Mouse (Mus musculus) heart, embryonic 13.5 days (tissue): ENCODE measurements around the gene Il2ra. TPM values are rescaled to one million over a fixed set of nuclear protein-coding genes. Genes with fewer than 3 reads are reported as not detected.
"Not testable (repeated sequence)": the region's sequence is repeated elsewhere in the genome, so short reads cannot be mapped to it uniquely, and the experiment has no call there.

Experiments used
- ATAC-seq: fragments of 200-750 bp; cut with Nextera tagmentation; 2 replicates; pipeline ENCODE4 v1.8.0; 2017; ENCODE audit warnings: moderate TSS enrichment; ENCODE audit not compliant: insufficient number of reproducible peaks, low FRiP score, low TSS enrichment; ENCODE audit errors: extremely low read depth
- H3K27ac ChIP-seq: fragments of 300-500 bp; sonication (generic); replicated peaks from 2 replicates; pipeline ENCODE4 v1.5.1; 2015; ENCODE audit warnings: moderate library complexity, mild to moderate bottlenecking, inconsistent platforms
- H3K27me3 ChIP-seq: fragments of 300-500 bp; sonication (generic); replicated peaks from 2 replicates; pipeline ENCODE4 v1.6.1; 2015; ENCODE audit warnings: mild to moderate bottlenecking, inconsistent platforms
- H3K36me3 ChIP-seq: fragments of 300-500 bp; sonication (generic); 2 replicates; pipeline ENCODE4 v1.6.1; 2015; ENCODE audit warnings: mild to moderate bottlenecking, inconsistent platforms
- H3K4me1 ChIP-seq: fragments of 300-500 bp; sonication (generic); 2 replicates; pipeline ENCODE4 v1.6.1; 2015; ENCODE audit warnings: inconsistent platforms
- H3K4me2 ChIP-seq: fragments of 300-500 bp; sonication (generic); 2 replicates; pipeline ENCODE4 v1.6.1; 2015; ENCODE audit warnings: inconsistent platforms, mild to moderate bottlenecking, moderate library complexity
- H3K4me3 ChIP-seq: fragments of 300-500 bp; sonication (generic); 2 replicates; pipeline ENCODE4 v1.5.1; 2015; ENCODE audit warnings: moderate library complexity, mild to moderate bottlenecking, inconsistent platforms
- H3K9ac ChIP-seq: fragments of 300-500 bp; sonication (generic); 2 replicates; pipeline ENCODE4 v1.6.1; 2015; ENCODE audit warnings: inconsistent platforms, mild to moderate bottlenecking, moderate library complexity
- H3K9me3 ChIP-seq: fragments of 300-500 bp; sonication (generic); 2 replicates; pipeline ENCODE4 v1.6.1; 2016; ENCODE audit warnings: inconsistent platforms
- WGBS: fragments of 180-500 bp; shearing (Covaris S2); methylation state at CpG from one replicate; pipeline ENCODE4 v1.1.7; 2015; ENCODE audit warnings: mixed read lengths; 5-methylcytosine and 5-hydroxymethylcytosine counted together
- polyA plus RNA-seq: library from polyadenylated mRNA; unstranded; fragments of >200 nt; fragmentation: Nextera tagmentation; extraction: Ambion mirVana; gene quantifications from 2 replicates; pipeline ENCODE4 v1.2.1, GENCODE M21; 2015

Il2ra gene
- polyA plus RNA-seq, 1 experiment from 2014 or later = 0.29 TPM

- peak overlapping the region; percentile 86 for H3K9ac ChIP-seq
- H3K4me1 ChIP-seq = peaks cover 19% of the 10 kb centered on the region
- H3K9me3 ChIP-seq = no peaks in the 10 kb centered on the region
- peak overlapping the region; percentile 86 for H3K4me3 ChIP-seq
- ATAC-seq = peak; percentile 34; the same call in 1 of the 2 replicates
- WGBS = 4% methylated on average over 28 of the region's 28 CpGs
- no peaks in the 10 kb centered on the region for H3K36me3 ChIP-seq
- H3K27me3 ChIP-seq = no peaks in the 10 kb centered on the region
- peak overlapping the region; percentile 98 for H3K4me2 ChIP-seq
- peak overlapping the region; percentile 81; the same call in 1 of the 2 replicates for H3K27ac ChIP-seq
Observed at GRCm38 (mm10) chr2:11706030-11706745, 63.6 kb downstream of the Il2ra start.

GRCm38 (mm10) chr2:11706746-11707065, 64.1 kb downstream of the Il2ra start:
- H3K4me3 ChIP-seq = peak overlapping the region; percentile 86

GRCm38 (mm10) chr2:11708538-11708937, 65.9 kb downstream of the Il2ra start:
- no peak overlapping the region for H3K27ac ChIP-seq
- peaks cover 19% of the 10 kb centered on the region for H3K4me1 ChIP-seq
- H3K36me3 ChIP-seq = no peaks in the 10 kb centered on the region

More at GRCm38 (mm10) chr2:11706746-11707065, 64.1 kb downstream of the Il2ra start:
- Histone ChIP-seq H3K9ac (peak overlapping the region; percentile 86; the same call in 1 of the 2 replicates), H3K4me1 (peaks cover 19% of the 10 kb centered on the region), H3K27me3 (no peaks in the 10 kb centered on the region), H3K9me3 (no peaks in the 10 kb centered on the region), H3K36me3 (no peaks in the 10 kb centered on the region), H3K27ac (no peak overlapping the region), H3K4me2 (peak overlapping the region; percentile 98)
- 39% methylated on average over 6 of the region's 6 CpGs for WGBS
- ATAC-seq = no peak

GRCm38 (mm10) chr2:11710101-11710500, 67.5 kb downstream of the Il2ra start:
- H3K9me3 ChIP-seq, H3K27me3 ChIP-seq, ATAC-seq, H3K4me3 ChIP-seq, H3K9ac ChIP-seq, H3K36me3 ChIP-seq, H3K27ac ChIP-seq, H3K4me2 ChIP-seq: not testable (repeated sequence)
- WGBS = 50% methylated on average over 4 of the region's 4 CpGs
- H3K4me1 ChIP-seq = peaks cover 13% of the 10 kb centered on the region

More at GRCm38 (mm10) chr2:11708538-11708937, 65.9 kb downstream of the Il2ra start:
- no peak for ATAC-seq
- Histone ChIP-seq H3K4me2 (no peak overlapping the region), H3K9ac (no peak overlapping the region), H3K4me3 (no peak overlapping the region), H3K9me3 (no peaks in the 10 kb centered on the region), H3K27me3 (no peaks in the 10 kb centered on the region)
- WGBS = 72% methylated on average over 5 of the region's 5 CpGs

- ATAC-seq = no peak
Observed at GRCm38 (mm10) chr2:11712483-11712990, 69.9 kb downstream of the Il2ra start.

GRCm38 (mm10) chr2:11713021-11713420, 70.4 kb downstream of the Il2ra start:
- no peaks in the 10 kb centered on the region for H3K4me1 ChIP-seq
- H3K9ac ChIP-seq = no peak overlapping the region
- 74% methylated on average over 3 of the region's 3 CpGs for WGBS
- no peaks in the 10 kb centered on the region for H3K9me3 ChIP-seq
- H3K27ac ChIP-seq = no peak overlapping the region
- no peak overlapping the region for H3K4me2 ChIP-seq
- ATAC-seq = no peak
- H3K36me3 ChIP-seq = no peaks in the 10 kb centered on the region
- H3K4me3 ChIP-seq = no peak overlapping the region
- no peaks in the 10 kb centered on the region for H3K27me3 ChIP-seq

More at GRCm38 (mm10) chr2:11712483-11712990, 69.9 kb downstream of the Il2ra start:
- 80% methylated on average over 6 of the region's 6 CpGs for WGBS
- Histone ChIP-seq H3K9me3 (no peaks in the 10 kb centered on the region), H3K4me2 (no peak overlapping the region), H3K4me3 (no peak overlapping the region), H3K27ac (no peak overlapping the region), H3K4me1 (no peaks in the 10 kb centered on the region), H3K27me3 (no peaks in the 10 kb centered on the region), H3K36me3 (no peaks in the 10 kb centered on the region), H3K9ac (no peak overlapping the region)

- Histone ChIP-seq H3K36me3 (peaks cover 4% of the 10 kb centered on the region), H3K27ac (no peak overlapping the region), H3K27me3 (no peaks in the 10 kb centered on the region), H3K9me3 (no peaks in the 10 kb centered on the region), H3K4me1 (no peaks in the 10 kb centered on the region), H3K4me3 (no peak overlapping the region), H3K9ac (no peak overlapping the region), H3K4me2 (no peak overlapping the region)
- ATAC-seq = no peak
- WGBS = 65% methylated on average over 4 of the region's 4 CpGs
Observed at GRCm38 (mm10) chr2:11714535-11714934, 71.9 kb downstream of the Il2ra start.

GRCm38 (mm10) chr2:11718573-11718972, 76.0 kb downstream of the Il2ra start:
- ATAC-seq = no peak
- no peak overlapping the region for H3K27ac ChIP-seq
- H3K36me3 ChIP-seq = peaks cover 14% of the 10 kb centered on the region
- WGBS = 75% methylated on average over 2 of the region's 2 CpGs
- H3K4me1 ChIP-seq = no peaks in the 10 kb centered on the region
- no peaks in the 10 kb centered on the region for H3K9me3 ChIP-seq
- H3K4me3 ChIP-seq = no peak overlapping the region
- H3K4me2 ChIP-seq = no peak overlapping the region
- no peaks in the 10 kb centered on the region for H3K27me3 ChIP-seq
- no peak overlapping the region for H3K9ac ChIP-seq

GRCm38 (mm10) chr2:11722564-11722963, 80.0 kb downstream of the Il2ra start:
- Histone ChIP-seq H3K9me3 (no peaks in the 10 kb centered on the region), H3K36me3 (peaks cover 14% of the 10 kb centered on the region), H3K27ac (no peak overlapping the region), H3K27me3 (no peaks in the 10 kb centered on the region), H3K4me2 (no peak overlapping the region), H3K4me3 (no peak overlapping the region), H3K9ac (no peak overlapping the region), H3K4me1 (no peaks in the 10 kb centered on the region)
- ATAC-seq = no peak
- 78% methylated on average over 9 of the region's 9 CpGs for WGBS

GRCm38 (mm10) chr2:11727574-11727973, 85.0 kb downstream of the Il2ra start:
- Histone ChIP-seq H3K36me3 (0 out of 2 replicates have a peak, but pooled peaks cover 3% of the 10 kb centered on the region), H3K4me3 (no peak overlapping the region), H3K9ac (no peak overlapping the region), H3K4me1 (no peaks in the 10 kb centered on the region), H3K27ac (no peak overlapping the region), H3K9me3 (no peaks in the 10 kb centered on the region), H3K27me3 (no peaks in the 10 kb centered on the region), H3K4me2 (no peak overlapping the region)
- WGBS = 86% methylated on average over 5 of the region's 5 CpGs
- ATAC-seq = no peak

GRCm38 (mm10) chr2:11729091-11729490, 86.5 kb downstream of the Il2ra start:
- Histone ChIP-seq H3K9ac (no peak overlapping the region), H3K4me2 (no peak overlapping the region), H3K27me3 (no peaks in the 10 kb centered on the region), H3K36me3 (0 out of 2 replicates have a peak, but pooled peaks cover 3% of the 10 kb centered on the region), H3K4me1 (no peaks in the 10 kb centered on the region), H3K9me3 (no peaks in the 10 kb centered on the region), H3K4me3 (no peak overlapping the region), H3K27ac (no peak overlapping the region)
- ATAC-seq = no peak
- 56% methylated on average over 3 of the region's 3 CpGs for WGBS

- Histone ChIP-seq H3K36me3 (peaks cover 8% of the 10 kb centered on the region), H3K27me3 (no peaks in the 10 kb centered on the region), H3K4me3 (no peak overlapping the region), H3K4me1 (no peaks in the 10 kb centered on the region), H3K4me2 (no peak overlapping the region), H3K9me3 (no peaks in the 10 kb centered on the region), H3K9ac (no peak overlapping the region), H3K27ac (no peak overlapping the region)
- WGBS = 73% methylated on average over 5 of the region's 5 CpGs
- ATAC-seq = no peak
Observed at GRCm38 (mm10) chr2:11732978-11733377, 90.4 kb downstream of the Il2ra start.
